ENCODE assay signal across 10 mouse cellular contexts in the genomic region with DNA sequence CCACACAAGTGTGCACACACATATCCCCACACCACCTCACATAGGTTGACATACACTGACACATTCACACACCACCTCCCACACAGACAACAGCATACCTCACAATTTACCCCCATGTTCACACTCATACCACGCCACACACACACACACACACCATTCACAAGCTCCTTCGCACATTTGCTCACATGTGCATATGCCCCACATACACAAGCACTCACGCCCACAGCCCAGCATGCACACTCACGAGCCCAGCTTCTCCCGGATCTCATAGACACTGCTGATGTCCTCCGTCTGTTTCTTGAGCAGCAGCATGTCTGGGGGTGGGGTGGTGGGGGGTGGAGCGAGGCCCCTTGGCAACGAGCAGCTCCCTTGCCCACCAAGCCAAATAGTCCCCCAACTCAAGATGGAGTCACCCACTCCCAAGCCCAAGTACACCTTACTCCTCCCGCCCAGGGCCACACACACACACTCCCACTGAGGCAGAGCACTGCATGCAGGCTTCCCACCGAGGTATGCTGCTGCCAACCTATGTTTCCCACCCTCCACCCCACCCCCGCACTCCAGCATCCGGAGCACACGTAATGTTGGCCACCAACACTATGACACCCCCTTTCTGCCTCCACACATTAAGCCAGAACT. TPM values are rescaled to one million over a fixed set of nuclear protein-coding genes. Genes with fewer than 3 reads are reported as not detected.
DNase-seq lines count a peak whose midpoint lies in the region; ATAC-seq lines count a peak whose summit lies in the region.
"Had no signal": no experiment of that assay in that cellular context is flagged by ENCODE, and none has a peak within 500 bp of the region (broad histone marks: within the 10 kb centered on the region; RNA-seq: fewer than 3 reads in every experiment).

No protein-coding gene starts in this region.

- H3K27ac ChIP-seq in heart, embryonic 12.5 days (ENCODE audit: poor library complexity, severe bottlenecking), result no peak overlapping the region
- H3K27ac ChIP-seq in liver, embryonic 13.5 days, result no peak overlapping the region

- no peaks in the 10 kb centered on the region for H3K36me3 ChIP-seq in heart, embryonic 12.5 days
- H3K36me3 ChIP-seq in liver, embryonic 13.5 days, result no peaks in the 10 kb centered on the region

- DNase-seq in heart, adult 8-10 months (ENCODE audit: low spot score), result no peak
- DNase-seq in thymus, postnatal 0 days (ENCODE audit: low spot score), result peak; percentile 7
- no peak for DNase-seq in thymus, postnatal 10 days (ENCODE audit: low spot score in 2 of 2)
- no peak for DNase-seq in liver, embryonic 13.5 days
- no peak for DNase-seq in adrenal gland, postnatal 4 days (ENCODE audit: low spot score in 2 of 2)
- DNase-seq in embryo, embryonic 10.5 days (ENCODE audit: low spot score), result no peak
- no peak for DNase-seq in ovary, postnatal 10 days (ENCODE audit: low spot score)

- H3K4me3 ChIP-seq in heart, embryonic 12.5 days, result peak overlapping the region; percentile 54; the same call in 1 of the 2 replicates
- H3K4me3 ChIP-seq in liver, embryonic 13.5 days (replicated peaks), result no peak overlapping the region

- H3K4me2 ChIP-seq in heart, embryonic 12.5 days, result peak overlapping the region; percentile 79
- H3K4me2 ChIP-seq in liver, embryonic 13.5 days, result peak overlapping the region; percentile 63

- 61% methylated on average over 13 of the region's 13 CpGs for WGBS in heart, embryonic 12.5 days
- 48% methylated on average over 13 of the region's 13 CpGs for WGBS in liver, embryonic 13.5 days (ENCODE audit: insufficient replicate concordance)

- no peaks in the 10 kb centered on the region for H3K9me3 ChIP-seq in heart, embryonic 12.5 days (replicated peaks)
- no peaks in the 10 kb centered on the region for H3K9me3 ChIP-seq in liver, embryonic 13.5 days (replicated peaks)

- peak; percentile 40 for ATAC-seq in heart, embryonic 12.5 days (ENCODE audit: insufficient number of reproducible peaks, low FRiP score)
- no peak for ATAC-seq in liver, embryonic 13.5 days (ENCODE audit: low read depth)

- no peak overlapping the region; the same call in 1 of the 2 replicates for H3K9ac ChIP-seq in heart, embryonic 12.5 days
- no peak overlapping the region for H3K9ac ChIP-seq in liver, embryonic 13.5 days

- H3K27me3 ChIP-seq in heart, embryonic 12.5 days (replicated peaks), result peaks cover 18% of the 10 kb centered on the region
- H3K27me3 ChIP-seq in liver, embryonic 13.5 days, result peaks cover 14% of the 10 kb centered on the region
- H3K27me3 ChIP-seq: CH12.LX had no signal

- 0 out of 2 replicates have a peak, but pooled peaks cover 4% of the 10 kb centered on the region for H3K4me1 ChIP-seq in heart, embryonic 12.5 days (replicated peaks)
- no peaks in the 10 kb centered on the region for H3K4me1 ChIP-seq in liver, embryonic 13.5 days (replicated peaks)

RNA-seq across cellular contexts. Expression of a gene that starts 0.9 kb away (rescaled TPM):
- 10.7 and 11.0 TPM in 2 replicates for polyA plus RNA-seq in heart, embryonic 12.5 days (2016; fragmentation: Nextera tagmentation; extraction: Ambion mirVana)
- 1 to 10 TPM; 5.2 to 9.5 (median 8.1) TPM for total RNA-seq in heart, adult 8-10 months (2022)
- 5.4 and 6.4 TPM in 2 replicates for polyA plus RNA-seq in thymus, postnatal 0 days (2015; fragmentation: Nextera tagmentation; extraction: Ambion mirVana)
- 1.1 and 1.2 TPM in 2 replicates for polyA plus RNA-seq in liver, embryonic 13.5 days (2015; fragmentation: Nextera tagmentation; extraction: Ambion mirVana)
- total RNA-seq in adrenal gland, postnatal 4 days (2021), result 10 to 100 TPM; 21.1 to 21.3 TPM
- total RNA-seq: CH12.LX; liver, adult 2 months had no signal

RNA-seq across cellular contexts. Expression of a gene that starts 13.9 kb away (rescaled TPM):
- 8.8 and 9.8 TPM in 2 replicates for polyA plus RNA-seq in heart, embryonic 12.5 days (2016; fragmentation: Nextera tagmentation; extraction: Ambion mirVana)
- total RNA-seq in heart, adult 8-10 months (2022), result 100 to 1,000 TPM; 157 to 195 (median 180) TPM
- 5.1 TPM in 2 replicates for polyA plus RNA-seq in thymus, postnatal 0 days (2015; fragmentation: Nextera tagmentation; extraction: Ambion mirVana)
- 0.38 and 0.41 TPM in 2 replicates for polyA plus RNA-seq in liver, embryonic 13.5 days (2015; fragmentation: Nextera tagmentation; extraction: Ambion mirVana)
- total RNA-seq in adrenal gland, postnatal 4 days (2021), result 10 to 100 TPM; 66.1 to 78.9 TPM

RNA-seq across cellular contexts. Expression of a gene that starts 19.8 kb away (rescaled TPM):
- 9.8 and 10.3 TPM in 2 replicates for polyA plus RNA-seq in heart, embryonic 12.5 days (2016; fragmentation: Nextera tagmentation; extraction: Ambion mirVana)
- under 1 TPM in 1 of 4 experiments, not detected in 3; 0.19 TPM for total RNA-seq in heart, adult 8-10 months (2022)
- polyA plus RNA-seq in thymus, postnatal 0 days (2015; fragmentation: Nextera tagmentation; extraction: Ambion mirVana), result 0.35 and 0.46 TPM in 2 replicates
- 36.2 and 36.4 TPM in 2 replicates for polyA plus RNA-seq in liver, embryonic 13.5 days (2015; fragmentation: Nextera tagmentation; extraction: Ambion mirVana)
- total RNA-seq in adrenal gland, postnatal 4 days (2021), result 1 to 10 TPM; 2.1 to 4.1 TPM
- total RNA-seq: liver, adult 2 months had no signal
- polyA plus RNA-seq: liver, adult 2 months had no signal

RNA-seq across cellular contexts. Expression of a gene that starts 56.9 kb away (rescaled TPM):
- 154 and 176 TPM in 2 replicates for polyA plus RNA-seq in heart, embryonic 12.5 days (2016; fragmentation: Nextera tagmentation; extraction: Ambion mirVana)
- 10 to 100 TPM; 65.8 to 86.6 (median 78.8) TPM for total RNA-seq in heart, adult 8-10 months (2022)
- 292 and 314 TPM in 2 replicates for polyA plus RNA-seq in thymus, postnatal 0 days (2015; fragmentation: Nextera tagmentation; extraction: Ambion mirVana)
- polyA plus RNA-seq in liver, embryonic 13.5 days (2015; fragmentation: Nextera tagmentation; extraction: Ambion mirVana), result 171 and 180 TPM in 2 replicates
- 100 to 1,000 TPM; 175 to 197 TPM for total RNA-seq in adrenal gland, postnatal 4 days (2021)

RNA-seq across cellular contexts. Expression of a gene that starts 57.3 kb away (rescaled TPM):
- polyA plus RNA-seq in heart, embryonic 12.5 days (2016; fragmentation: Nextera tagmentation; extraction: Ambion mirVana), result 12.2 and 12.6 TPM in 2 replicates
- 10 to 100 TPM; 26.6 to 29.7 (median 28.2) TPM for total RNA-seq in heart, adult 8-10 months (2022)
- polyA plus RNA-seq in thymus, postnatal 0 days (2015; fragmentation: Nextera tagmentation; extraction: Ambion mirVana), result 29.4 and 34.3 TPM in 2 replicates
- polyA plus RNA-seq in liver, embryonic 13.5 days (2015; fragmentation: Nextera tagmentation; extraction: Ambion mirVana), result 7.2 and 7.5 TPM in 2 replicates
- total RNA-seq in adrenal gland, postnatal 4 days (2021), result 10 to 100 TPM; 28.9 to 29.6 TPM
